8 mouse cellular contexts compared by ENCODE assay signal in the genomic region with DNA sequence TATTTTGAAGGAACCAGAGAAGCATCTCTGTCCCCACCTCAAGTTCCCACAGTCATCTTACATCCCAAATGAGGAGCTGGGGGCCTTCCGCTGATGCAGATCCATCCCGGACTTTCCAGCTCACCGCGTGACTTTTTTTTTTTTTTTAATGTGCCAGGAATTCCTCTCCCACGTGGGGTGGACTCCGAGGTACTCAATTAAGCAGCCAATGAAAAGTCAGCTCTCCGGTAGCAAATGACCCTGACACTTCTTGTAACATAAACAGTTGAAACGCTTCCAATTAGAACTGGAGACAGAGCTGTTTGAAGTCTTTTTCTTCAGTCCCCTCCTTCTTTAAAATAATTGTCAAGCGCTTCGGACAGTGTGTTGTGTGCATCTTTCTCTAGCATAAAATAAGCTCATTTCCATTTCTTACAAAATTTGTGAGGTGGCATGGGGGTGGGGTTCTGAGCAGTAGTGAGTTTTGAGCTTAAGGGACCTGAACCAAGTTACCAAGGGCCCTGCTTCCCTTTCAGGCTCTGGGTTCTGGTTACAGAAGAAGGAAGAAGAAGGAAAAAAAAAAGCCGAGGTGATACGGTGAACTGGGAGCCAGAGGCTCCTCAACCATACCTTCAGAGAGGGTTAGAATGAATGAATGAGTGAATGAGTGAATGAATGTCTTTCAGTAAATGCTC. TPM values are rescaled to one million over a fixed set of nuclear protein-coding genes. Genes with fewer than 3 reads are reported as not detected.
DNase-seq lines count a peak whose midpoint lies in the region; ATAC-seq and TF ChIP-seq lines count a peak whose summit lies in the region.

No protein-coding gene starts in this region.

- H3K27me3 ChIP-seq in heart, embryonic 15.5 days, result peaks cover 48% of the 10 kb centered on the region

- H3K9me3 ChIP-seq in heart, embryonic 15.5 days (replicated peaks), result no peaks in the 10 kb centered on the region

- ATAC-seq in heart, embryonic 15.5 days (replicated peaks; ENCODE audit: insufficient number of reproducible peaks, insufficient read depth, low FRiP score, low read depth), result no peak

- no peaks in the 10 kb centered on the region for H3K36me3 ChIP-seq in heart, embryonic 15.5 days

- H3K4me2 ChIP-seq in heart, embryonic 15.5 days, result peak overlapping the region; percentile 68

- no peak overlapping the region for H3K4me3 ChIP-seq in left cerebral cortex, adult 2 months
- H3K4me3 ChIP-seq in heart, embryonic 15.5 days, result peak overlapping the region; percentile 32

- peaks cover 43% of the 10 kb centered on the region for H3K4me1 ChIP-seq in heart, embryonic 15.5 days (replicated peaks)

- intact Hi-C loops in left cerebral cortex, postnatal 4 days (cut with DNase I), result loop anchor here (10.0 kb wide), 1 partner anchor 94 kb away; no protein-coding TSS in a partner anchor
- intact Hi-C loops in left cerebral cortex, adult 2 months (cut with DNase I), result no loop called here

- peak; percentile 74 for DNase-seq in left cerebral cortex, postnatal 4 days
- DNase-seq in left cerebral cortex, adult 2 months (ENCODE audit: extremely low spot score in 1 of 2, low spot score in 2 of 2), result no peak
- peak; percentile 88 for DNase-seq in embryo, embryonic 11.5 days (ENCODE audit: low read depth, low spot score)
- DNase-seq in kidney, postnatal 10 days, result peak; percentile 90
- DNase-seq in lung, postnatal 4 days, result peak; percentile 87 to 90
- DNase-seq in urinary bladder, postnatal 36 days (ENCODE audit: low spot score in 2 of 2), result peak; percentile 57 to 70
- no peak for DNase-seq in spleen, adult 18-20 months

- H3K9ac ChIP-seq in heart, embryonic 15.5 days, result 0 out of 2 replicates have a peak overlapping the region, but pooled peaks have one; percentile 15

- H3K27ac ChIP-seq in left cerebral cortex, adult 2 months, result no peak overlapping the region
- H3K27ac ChIP-seq in heart, embryonic 15.5 days, result peak overlapping the region; percentile 45

- WGBS in heart, embryonic 15.5 days, result 4% methylated on average over 12 of the region's 12 CpGs

- no peak for TF ChIP-seq CTCF in left cerebral cortex, adult 2 months (IDR thresholded peaks at IDR 0.05)

RNA-seq across cellular contexts. Expression of a gene that starts 3.5 kb away (rescaled TPM):
- total RNA-seq in left cerebral cortex, postnatal 4 days (2021), result 100 to 1,000 TPM; 102 to 112 TPM
- 10 to 100 TPM; 69.2 to 71.5 TPM for total RNA-seq in left cerebral cortex, adult 2 months (2021)
- polyA plus RNA-seq in heart, embryonic 15.5 days (2015; fragmentation: Nextera tagmentation; extraction: Ambion mirVana), result 7.3 and 14.3 TPM in 2 replicates

Comparison
In these comparisons a context has a peak if more than half of its experiments do, and no peak if none do; other contexts are left out.
1. DNase-seq: peak in left cerebral cortex, postnatal 4 days (single experiment), embryo, embryonic 11.5 days (single experiment), kidney, postnatal 10 days (single experiment), lung, postnatal 4 days (2 of 2) and urinary bladder, postnatal 36 days (2 of 2); none in left cerebral cortex, adult 2 months (0 of 2) and spleen, adult 18-20 months (0 of 2).